Mouse (Mus musculus) adrenal gland, postnatal 14 days (tissue): ENCODE results near the gene Olfr1283. TPM values are rescaled to one million over a fixed set of nuclear protein-coding genes. Genes with fewer than 3 reads are reported as not detected.
"Not testable (repeated sequence)": the region's sequence is repeated elsewhere in the genome, so short reads cannot be mapped to it uniquely, and the experiment has no call there.

ENCODE experiments used
- DNase-seq: peaks from one replicate; pipeline ENCODE4 v3.0.0; 2021; ENCODE audit warnings: mixed read lengths
- long read RNA-seq, 2 experiments: library from polyadenylated mRNA; stranded (forward); transcript quantifications; one replicate each; pipeline ENCODE4 v2.0.0; 2021
- total RNA-seq: library from RNA; stranded (reverse); gene quantifications from 2 replicates; pipeline ENCODE4 v1.2.3, GENCODE M21; 2021

Olfr1283 gene
- not detected in 2 replicates for total RNA-seq
- long read RNA-seq, experiment 1, result 0 reads
- long read RNA-seq, experiment 2, result 0 reads

- DNase-seq, result no peak
Measured at GRCm38 (mm10) chr2:111366490-111366889, at the start of gene Olfr1283. TSS of gene Olfr1283 (plus strand) at chr2:111366790.

- no peak for DNase-seq
Measured at GRCm38 (mm10) chr2:111326220-111326619, 40.4 kb upstream of the Olfr1283 start, which contains the start of gene Olfr1281. TSS of gene Olfr1281 (plus strand) at chr2:111326520.

GRCm38 (mm10) chr2:111333721-111334120, 32.9 kb upstream of the Olfr1283 start:
- DNase-seq, result not testable (repeated sequence)

- no peak for DNase-seq
Measured at GRCm38 (mm10) chr2:111335976-111336375, 30.6 kb upstream of the Olfr1283 start, which contains the start of gene Olfr1282. TSS of gene Olfr1282 (minus strand) at chr2:111336076.

- DNase-seq, result no peak
Measured at GRCm38 (mm10) chr2:111375222-111375621, 8.6 kb downstream of the Olfr1283 start, which contains the start of gene Olfr1284. TSS of gene Olfr1284 (plus strand) at chr2:111375522.

Other genes with a start within 250 kb of the Olfr1283 start
- gene Gm15130, start 213.9 kb upstream of the Olfr1283 start, total RNA-seq, result not detected in 2 replicates
- not detected in 2 replicates for gene 4930430A15Rik, start 137.2 kb upstream of the Olfr1283 start, total RNA-seq
- gene Olfr1275, start 131.5 kb upstream of the Olfr1283 start, total RNA-seq, result not detected in 2 replicates
- gene Olfr1276, start 112.3 kb upstream of the Olfr1283 start, total RNA-seq, result not detected in 2 replicates
- not detected in 2 replicates for gene Olfr1277, start 92.7 kb upstream of the Olfr1283 start, total RNA-seq
- not detected in 2 replicates for gene Olfr1278, start 76.7 kb upstream of the Olfr1283 start, total RNA-seq
- gene Olfr1279, start 66.2 kb upstream of the Olfr1283 start, total RNA-seq, result not detected in 2 replicates
- not detected in 2 replicates for gene Olfr1280, start 52.8 kb upstream of the Olfr1283 start, total RNA-seq
- gene Olfr1281, start 40.3 kb upstream of the Olfr1283 start, total RNA-seq, result not detected in 2 replicates
- gene Olfr1282, start 30.7 kb upstream of the Olfr1283 start, total RNA-seq, result not detected in 2 replicates
- gene Olfr1284, start 8.7 kb downstream of the Olfr1283 start, total RNA-seq, result not detected in 2 replicates
- not detected in 2 replicates for gene Olfr1286, start 56.3 kb downstream of the Olfr1283 start, total RNA-seq
- not detected in 2 replicates for gene Olfr1287, start 82.4 kb downstream of the Olfr1283 start, total RNA-seq
- gene Olfr1288, start 107.3 kb downstream of the Olfr1283 start, total RNA-seq, result not detected in 2 replicates
- gene Olfr1289, start 114.0 kb downstream of the Olfr1283 start, total RNA-seq, result not detected in 2 replicates
- gene Olfr1290, start 127.0 kb downstream of the Olfr1283 start, total RNA-seq, result not detected in 2 replicates
- not detected in 2 replicates for gene Olfr1291-ps1, start 130.4 kb downstream of the Olfr1283 start, total RNA-seq
- not detected in 2 replicates for gene Olfr1293-ps, start 158.4 kb downstream of the Olfr1283 start, total RNA-seq
- not detected in 2 replicates for gene Olfr1294, start 173.5 kb downstream of the Olfr1283 start, total RNA-seq
- not detected in 2 replicates for gene Olfr1295, start 202.9 kb downstream of the Olfr1283 start, total RNA-seq